Mouse (Mus musculus) inflammation-experienced regulatory T-cells (primary cell): ENCODE measurements around the gene Gm11111. TPM values are rescaled to one million over a fixed set of nuclear protein-coding genes. Genes with fewer than 3 reads are reported as not detected.

Source experiments
- polyA plus RNA-seq, 2 experiments: library from polyadenylated mRNA; unstranded; fragments of 100-300 nt; shearing (Covaris generic); gene quantifications; one replicate each; pipeline ENCODE4 v1.2.1; 2017

Gene Gm11111
- not detected for polyA plus RNA-seq

GRCm38 (mm10) chr5:98552395-98552794, at the start of gene Gm11111:
Gene Gm11111, plus strand, starts transcription at chr5:98552695.

Other genes starting within 250 kb of the Gm11111 start
- gene Cfap299, start 223.4 kb upstream of the Gm11111 start, polyA plus RNA-seq, result not detected